Mouse (Mus musculus) sigmoid colon, adult 10 weeks (tissue): ENCODE results near the gene Elmo3. TPM values are rescaled to one million over a fixed set of nuclear protein-coding genes. Genes with fewer than 3 reads are reported as not detected.

Source experiments
- polyA plus RNA-seq: library from polyadenylated mRNA; stranded (reverse); fragments of 350-450 nt; fragmentation: Illumina TruSeq; extraction: RNeasy Lipid Tissue Mini Kit (QIAGEN cat#74804); gene quantifications from one replicate; pipeline ENCODE4 v1.2.3, GENCODE M21; 2014; ENCODE audit warnings: low read depth, low replicate concordance

The Elmo3 gene
- 6.4 TPM for polyA plus RNA-seq

GRCm38 (mm10) chr8:105305211-105306145, at the start of gene Elmo3:
TSS of gene Elmo3 (plus strand) at chr8:105305601.

GRCm38 (mm10) chr8:105264024-105264982, 41.1 kb upstream of the Elmo3 start, which contains the start of the genes Tradd and Fbxl8:
TSS of gene Tradd (minus strand) at chr8:105264609.
TSS of gene Fbxl8 (plus strand) at chr8:105264648.

GRCm38 (mm10) chr8:105269461-105269947, 35.9 kb upstream of the Elmo3 start, which contains the start of gene Hsf4:
TSS of gene Hsf4 (plus strand) at chr8:105269801.

GRCm38 (mm10) chr8:105275840-105276239, 29.6 kb upstream of the Elmo3 start, which contains the start of gene Nol3:
TSS of gene Nol3 (plus strand) at chr8:105276140.

GRCm38 (mm10) chr8:105289805-105290460, 15.5 kb upstream of the Elmo3 start, which contains the start of gene 4931428F04Rik:
TSS of gene 4931428F04Rik (minus strand) at chr8:105289864.

GRCm38 (mm10) chr8:105295895-105296573, 9.4 kb upstream of the Elmo3 start, which contains the start of gene Exoc3l:
TSS of gene Exoc3l (minus strand) at chr8:105296101.

GRCm38 (mm10) chr8:105297511-105298192, 7.7 kb upstream of the Elmo3 start, which contains the start of gene E2f4:
TSS of gene E2f4 (plus strand) at chr8:105297663.

GRCm38 (mm10) chr8:105326141-105326672, 20.8 kb downstream of the Elmo3 start, which contains the start of the genes Lrrc29 and Tmem208:
TSS of gene Lrrc29 (minus strand) at chr8:105326278.
TSS of gene Tmem208 (plus strand) at chr8:105326354.

GRCm38 (mm10) chr8:105347428-105348221, 42.2 kb downstream of the Elmo3 start, which contains the start of gene Fhod1:
TSS of gene Fhod1 (minus strand) at chr8:105347953.

GRCm38 (mm10) chr8:105348450-105349095, 43.2 kb downstream of the Elmo3 start, which contains the start of gene Slc9a5:
TSS of gene Slc9a5 (plus strand) at chr8:105348843.

Other genes starting within 250 kb of the Elmo3 start
- gene Ces3b, start 221.8 kb upstream of the Elmo3 start, polyA plus RNA-seq = not detected
- gene Ces4a, start 173.8 kb upstream of the Elmo3 start, polyA plus RNA-seq = not detected
- gene Cbfb, start 134.9 kb upstream of the Elmo3 start, polyA plus RNA-seq = 162 TPM
- gene D230025D16Rik, start 80.5 kb upstream of the Elmo3 start, polyA plus RNA-seq = 30.6 TPM
- gene B3gnt9, start 50.4 kb upstream of the Elmo3 start, polyA plus RNA-seq = 3.5 TPM
- gene Tradd, start 41.0 kb upstream of the Elmo3 start, polyA plus RNA-seq = 5.3 TPM
- gene Fbxl8, start 41.0 kb upstream of the Elmo3 start, polyA plus RNA-seq = 0.28 TPM
- not detected for gene Hsf4, start 35.8 kb upstream of the Elmo3 start, polyA plus RNA-seq
- 0.50 TPM for gene Nol3, start 29.5 kb upstream of the Elmo3 start, polyA plus RNA-seq
- gene 4931428F04Rik, start 15.7 kb upstream of the Elmo3 start, polyA plus RNA-seq = 1.3 TPM
- not detected for gene Exoc3l, start 9.5 kb upstream of the Elmo3 start, polyA plus RNA-seq
- 9.1 TPM for gene E2f4, start 7.9 kb upstream of the Elmo3 start, polyA plus RNA-seq
- gene Lrrc29, start 20.7 kb downstream of the Elmo3 start, polyA plus RNA-seq = 0.13 TPM
- gene Tmem208, start 20.8 kb downstream of the Elmo3 start, polyA plus RNA-seq = 10.0 TPM
- 0.28 TPM for gene Fhod1, start 42.4 kb downstream of the Elmo3 start, polyA plus RNA-seq
- gene Slc9a5, start 43.2 kb downstream of the Elmo3 start, polyA plus RNA-seq = 0.09 TPM
- not detected for gene Plekhg4, start 67.7 kb downstream of the Elmo3 start, polyA plus RNA-seq
- not detected for gene Kctd19, start 107.9 kb downstream of the Elmo3 start, polyA plus RNA-seq
- gene Lrrc36, start 108.0 kb downstream of the Elmo3 start, polyA plus RNA-seq = not detected
- gene Tppp3, start 165.9 kb downstream of the Elmo3 start, polyA plus RNA-seq = 1.1 TPM
- 3.8 TPM for gene Zdhhc1, start 191.3 kb downstream of the Elmo3 start, polyA plus RNA-seq
- 68.5 TPM for gene Hsd11b2, start 213.2 kb downstream of the Elmo3 start, polyA plus RNA-seq